Mouse (Mus musculus) bone marrow macrophage, adult 2 months (primary cell): Measurements from ENCODE around the gene E130114P18Rik.

Experiments used
- CTCF ChIP-seq: IDR thresholded peaks from 2 replicates; pipeline ENCODE4 v1.5.1; 2012; ENCODE audit warnings: low read depth, mild to moderate bottlenecking, low read length, moderate library complexity
- POLR2A ChIP-seq: IDR thresholded peaks from 2 replicates; pipeline ENCODE4 v1.6.1; 2012; ENCODE audit warnings: mild to moderate bottlenecking, low read depth, low read length, borderline replicate concordance

DNA sequence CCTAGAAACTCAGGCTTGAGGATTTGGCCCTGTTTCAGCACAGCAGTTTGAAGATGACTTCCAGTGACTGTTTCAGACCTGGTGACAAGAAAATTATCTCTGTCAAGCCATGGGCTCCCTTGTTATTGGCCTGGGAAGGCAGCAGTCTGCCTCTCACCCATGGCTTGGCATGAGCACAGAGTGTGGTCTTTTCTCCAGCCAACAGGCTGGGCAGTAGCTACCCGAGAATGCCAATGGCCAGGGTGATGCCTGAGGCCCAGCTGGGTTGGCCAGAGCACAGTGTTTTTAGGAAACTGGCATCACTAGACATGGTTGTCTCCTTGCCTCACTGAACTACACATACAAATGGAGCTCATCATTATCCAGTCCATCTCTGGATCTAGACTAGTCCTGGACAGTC, 157.5 kb downstream of the E130114P18Rik start:
- TF ChIP-seq CTCF = no peak
- TF ChIP-seq POLR2A = no peak
